ENCODE assay signal across 8 mouse cellular contexts in genomic region chr7:45896517-45897257, GRCm38 (mm10). TPM values are rescaled to one million over a fixed set of nuclear protein-coding genes. Genes with fewer than 3 reads are reported as not detected.
A peak's percentile ranks its signal among the peaks of the same experiment; 100 is the strongest.
DNase-seq lines count a peak whose midpoint lies in the region; ATAC-seq lines count a peak whose summit lies in the region.

Gene Syngr4 (minus strand): TSS chr7:45896714.
Gene Tmem143 (plus strand): TSS chr7:45896941.

- H3K9ac ChIP-seq in intestine, embryonic 14.5 days (ENCODE audit: low read length): peak within 1 kb of the TSS; percentile 64

- ATAC-seq in intestine, embryonic 14.5 days (replicated peaks; ENCODE audit: low FRiP score, low TSS enrichment, low read depth): peak; percentile 86

- peak within 1 kb of the TSS; percentile 57 for H3K4me3 ChIP-seq in intestine, embryonic 14.5 days (ENCODE audit: low read depth, low read length)

- H3K4me1 ChIP-seq in intestine, embryonic 14.5 days (replicated peaks; ENCODE audit: control insufficient read depth, insufficient read depth, low read length): no peaks in the 10 kb centered on the region; the same call in 1 of the 2 replicates

- WGBS in intestine, embryonic 14.5 days: 2% methylated on average over 40 of the region's 40 CpGs

- no peaks in the 10 kb centered on the region for H3K27me3 ChIP-seq in intestine, embryonic 14.5 days (replicated peaks; ENCODE audit: control insufficient read depth, insufficient read depth, low read length)

- H3K27ac ChIP-seq in intestine, embryonic 14.5 days (ENCODE audit: low read depth): peak within 1 kb of the TSS; percentile 76

- no peaks in the 10 kb centered on the region for H3K9me3 ChIP-seq in intestine, embryonic 14.5 days (ENCODE audit: control insufficient read depth, low read length)

- H3K36me3 ChIP-seq in intestine, embryonic 14.5 days (ENCODE audit: control insufficient read depth, insufficient read depth, low read length): no peaks in the 10 kb centered on the region

- intact Hi-C loops in left cerebral cortex, postnatal 14 days (cut with DNase I): loop anchor here (2.0 kb wide), 1 partner anchor 26 kb away; no protein-coding TSS in a partner anchor

- peak within 1 kb of the TSS; percentile 78 for H3K4me2 ChIP-seq in intestine, embryonic 14.5 days (ENCODE audit: low read length)

- DNase-seq in adrenal gland, adult 18-20 months (ENCODE audit: low spot score in 2 of 2): peak; percentile 91 to 92
- DNase-seq in embryo, embryonic 11 days: peak; percentile 98
- DNase-seq in gastrocnemius, postnatal 25 days: peak; percentile 98
- peak; percentile 93 for DNase-seq in intestine, embryonic 14.5 days (ENCODE audit: low spot score)
- peak; percentile 98 for DNase-seq in left cerebral cortex, postnatal 14 days (ENCODE audit: low spot score in 2 of 2)
- peak; percentile 99 for DNase-seq in mesoderm, embryonic 11.5 days (ENCODE audit: low read depth, low spot score)
- DNase-seq in right cerebral cortex, postnatal 36 days (ENCODE audit: low spot score in 2 of 2): peak; percentile 95 to 96
- peak; percentile 97 for DNase-seq in yolk sac, embryonic 10.5 days (ENCODE audit: low spot score)

RNA-seq across cellular contexts. Expression of gene Syngr4, which starts in this region (rescaled TPM):
- not detected for total RNA-seq in adrenal gland, adult 18-20 months (2021)
- total RNA-seq in gastrocnemius, postnatal 25 days (2021): not detected
- 0.99 and 1.0 TPM in 2 replicates for polyA plus RNA-seq in intestine, embryonic 14.5 days (2014; fragmentation: Nextera tagmentation; extraction: Ambion mirVana)
- total RNA-seq in left cerebral cortex, postnatal 14 days (2021): under 1 TPM; 0.36 to 0.53 TPM

RNA-seq across cellular contexts. Expression of gene Tmem143, which starts in this region (rescaled TPM):
- 10 to 100 TPM; 70.9 to 89.3 TPM for total RNA-seq in adrenal gland, adult 18-20 months (2021)
- 10 to 100 TPM; 53.2 to 62.5 TPM for total RNA-seq in gastrocnemius, postnatal 25 days (2021)
- 3.9 and 4.3 TPM in 2 replicates for polyA plus RNA-seq in intestine, embryonic 14.5 days (2014; fragmentation: Nextera tagmentation; extraction: Ambion mirVana)
- total RNA-seq in left cerebral cortex, postnatal 14 days (2021): 10 to 100 TPM; 22.1 to 25.7 TPM

Comparison
In these comparisons a context has a peak if more than half of its experiments do, and no peak if none do; other contexts are left out.
1. Peak in every context shown above with its lines: DNase-seq, ATAC-seq, H3K4me3 ChIP-seq and H3K27ac ChIP-seq.